Mouse (Mus musculus): Measurements from ENCODE around the gene Iars2. TPM values are rescaled to one million over a fixed set of nuclear protein-coding genes. Genes with fewer than 3 reads are reported as not detected.
"Not testable (repeated sequence)": the region's sequence is repeated elsewhere in the genome, so short reads cannot be mapped to it uniquely, and the experiment has no call there.

Iars2 gene
- polyA plus RNA-seq, 1 experiment from 2014 or later = 32.0 TPM

- H3K27ac ChIP-seq (ENCODE audit: low read length); H3K27me3 ChIP-seq (ENCODE audit: control insufficient read depth, insufficient read depth, low read length); ATAC-seq (ENCODE audit: insufficient number of reproducible peaks, insufficient read depth, low FRiP score, low read depth); H3K9me3 ChIP-seq (ENCODE audit: control insufficient read depth, low read depth, low read length); H3K4me1 ChIP-seq (ENCODE audit: control insufficient read depth, insufficient read depth, low read length): not testable (repeated sequence)
- Histone ChIP-seq H3K4me2 (replicated peaks; ENCODE audit: low read depth, low read length) (peak overlapping the region; percentile 49), H3K36me3 (ENCODE audit: control insufficient read depth, insufficient read depth, low read length) (peaks cover 36% of the 10 kb centered on the region), H3K4me3 (ENCODE audit: low read depth, low read length) (peak overlapping the region; percentile 89), H3K9ac (replicated peaks; ENCODE audit: low read depth, low read length) (0 out of 2 replicates have a peak overlapping the region, but pooled peaks have one; percentile 94)
- WGBS = 51% methylated on average over 3 of the region's 3 CpGs
Observed at GRCm38 (mm10) chr1:185327754-185328345, 1.3 kb downstream of the Iars2 start.

- Histone ChIP-seq H3K27ac (ENCODE audit: low read length) (no peak overlapping the region), H3K4me1 (ENCODE audit: control insufficient read depth, insufficient read depth, low read length) (no peaks in the 10 kb centered on the region), H3K9me3 (ENCODE audit: control insufficient read depth, low read depth, low read length) (no peaks in the 10 kb centered on the region), H3K36me3 (ENCODE audit: control insufficient read depth, insufficient read depth, low read length) (peaks cover 40% of the 10 kb centered on the region), H3K9ac (replicated peaks; ENCODE audit: low read depth, low read length) (no peak overlapping the region), H3K27me3 (ENCODE audit: control insufficient read depth, insufficient read depth, low read length) (no peaks in the 10 kb centered on the region), H3K4me3 (ENCODE audit: low read depth, low read length) (no peak overlapping the region), H3K4me2 (replicated peaks; ENCODE audit: low read depth, low read length) (no peak overlapping the region)
- no peak for ATAC-seq (ENCODE audit: insufficient number of reproducible peaks, insufficient read depth, low FRiP score, low read depth)
- whole genome bisulfite sequencing = 85% methylated on average over 16 of the region's 16 CpGs
Observed at GRCm38 (mm10) chr1:185315846-185316568, 13.2 kb downstream of the Iars2 start.

- Histone ChIP-seq H3K4me1 (ENCODE audit: control insufficient read depth, insufficient read depth, low read length) (no peaks in the 10 kb centered on the region), H3K27me3 (ENCODE audit: control insufficient read depth, insufficient read depth, low read length) (no peaks in the 10 kb centered on the region), H3K36me3 (ENCODE audit: control insufficient read depth, insufficient read depth, low read length) (peaks cover 37% of the 10 kb centered on the region), H3K4me2 (replicated peaks; ENCODE audit: low read depth, low read length) (no peak overlapping the region), H3K4me3 (ENCODE audit: low read depth, low read length) (no peak overlapping the region), H3K27ac (ENCODE audit: low read length) (no peak overlapping the region), H3K9me3 (ENCODE audit: control insufficient read depth, low read depth, low read length) (no peaks in the 10 kb centered on the region), H3K9ac (replicated peaks; ENCODE audit: low read depth, low read length) (no peak overlapping the region)
- ATAC-seq (ENCODE audit: insufficient number of reproducible peaks, insufficient read depth, low FRiP score, low read depth) = no peak
- 91% methylated on average over 4 of the region's 4 CpGs for WGBS
Observed at GRCm38 (mm10) chr1:185314546-185314945, 14.7 kb downstream of the Iars2 start.

- ATAC-seq (ENCODE audit: insufficient number of reproducible peaks, insufficient read depth, low FRiP score, low read depth) = peak; percentile 46; the same call in 1 of the 2 replicates
- Histone ChIP-seq H3K9me3 (ENCODE audit: control insufficient read depth, low read depth, low read length) (no peaks in the 10 kb centered on the region), H3K4me1 (ENCODE audit: control insufficient read depth, insufficient read depth, low read length) (no peaks in the 10 kb centered on the region), H3K27ac (ENCODE audit: low read length) (no peak overlapping the region; the same call in 1 of the 2 replicates), H3K4me2 (replicated peaks; ENCODE audit: low read depth, low read length) (no peak overlapping the region), H3K9ac (replicated peaks; ENCODE audit: low read depth, low read length) (no peak overlapping the region), H3K36me3 (ENCODE audit: control insufficient read depth, insufficient read depth, low read length) (peaks cover 22% of the 10 kb centered on the region), H3K27me3 (ENCODE audit: control insufficient read depth, insufficient read depth, low read length) (no peaks in the 10 kb centered on the region), H3K4me3 (ENCODE audit: low read depth, low read length) (no peak overlapping the region)
- WGBS = 84% methylated on average over 9 of the region's 9 CpGs
Observed at GRCm38 (mm10) chr1:185311949-185312348, 17.2 kb downstream of the Iars2 start.

- Histone ChIP-seq H3K4me3 (ENCODE audit: low read depth, low read length) (no peak overlapping the region), H3K9ac (replicated peaks; ENCODE audit: low read depth, low read length) (no peak overlapping the region), H3K36me3 (ENCODE audit: control insufficient read depth, insufficient read depth, low read length) (peaks cover 11% of the 10 kb centered on the region), H3K27ac (ENCODE audit: low read length) (no peak overlapping the region), H3K9me3 (ENCODE audit: control insufficient read depth, low read depth, low read length) (no peaks in the 10 kb centered on the region), H3K27me3 (ENCODE audit: control insufficient read depth, insufficient read depth, low read length) (no peaks in the 10 kb centered on the region), H3K4me2 (replicated peaks; ENCODE audit: low read depth, low read length) (no peak overlapping the region), H3K4me1 (ENCODE audit: control insufficient read depth, insufficient read depth, low read length) (no peaks in the 10 kb centered on the region)
- 58% methylated on average over 4 of the region's 4 CpGs for WGBS
- ATAC-seq (ENCODE audit: insufficient number of reproducible peaks, insufficient read depth, low FRiP score, low read depth) = peak; percentile 69
Observed at GRCm38 (mm10) chr1:185308908-185309307, 20.3 kb downstream of the Iars2 start.

GRCm38 (mm10) chr1:185308334-185308733 lies 20.9 kb downstream of the Iars2 start:
- WGBS = 95% methylated on average over 2 of the region's 2 CpGs
- H3K27me3 ChIP-seq (ENCODE audit: control insufficient read depth, insufficient read depth, low read length) = no peaks in the 10 kb centered on the region
- H3K36me3 ChIP-seq (ENCODE audit: control insufficient read depth, insufficient read depth, low read length) = peaks cover 11% of the 10 kb centered on the region
- no peak overlapping the region for H3K9ac ChIP-seq (replicated peaks; ENCODE audit: low read depth, low read length)
- H3K4me3 ChIP-seq (ENCODE audit: low read depth, low read length) = no peak overlapping the region
- H3K9me3 ChIP-seq (ENCODE audit: control insufficient read depth, low read depth, low read length) = no peaks in the 10 kb centered on the region
- no peak overlapping the region for H3K4me2 ChIP-seq (replicated peaks; ENCODE audit: low read depth, low read length)
- H3K4me1 ChIP-seq (ENCODE audit: control insufficient read depth, insufficient read depth, low read length) = no peaks in the 10 kb centered on the region
- no peak overlapping the region for H3K27ac ChIP-seq (ENCODE audit: low read length)
- ATAC-seq (ENCODE audit: insufficient number of reproducible peaks, insufficient read depth, low FRiP score, low read depth) = no peak

GRCm38 (mm10) chr1:185307645-185308044 lies 21.6 kb downstream of the Iars2 start:
- Histone ChIP-seq H3K9ac (replicated peaks; ENCODE audit: low read depth, low read length) (no peak overlapping the region), H3K4me2 (replicated peaks; ENCODE audit: low read depth, low read length) (no peak overlapping the region), H3K36me3 (ENCODE audit: control insufficient read depth, insufficient read depth, low read length) (peaks cover 14% of the 10 kb centered on the region), H3K4me3 (ENCODE audit: low read depth, low read length) (no peak overlapping the region), H3K9me3 (ENCODE audit: control insufficient read depth, low read depth, low read length) (no peaks in the 10 kb centered on the region), H3K4me1 (ENCODE audit: control insufficient read depth, insufficient read depth, low read length) (no peaks in the 10 kb centered on the region), H3K27ac (ENCODE audit: low read length) (no peak overlapping the region), H3K27me3 (ENCODE audit: control insufficient read depth, insufficient read depth, low read length) (no peaks in the 10 kb centered on the region)
- ATAC-seq (ENCODE audit: insufficient number of reproducible peaks, insufficient read depth, low FRiP score, low read depth) = no peak
- 86% methylated on average over 7 of the region's 7 CpGs for WGBS

- no peaks in the 10 kb centered on the region for H3K4me1 ChIP-seq (ENCODE audit: control insufficient read depth, insufficient read depth, low read length)
- ATAC-seq (ENCODE audit: insufficient number of reproducible peaks, insufficient read depth, low FRiP score, low read depth) = no peak
- H3K36me3 ChIP-seq (ENCODE audit: control insufficient read depth, insufficient read depth, low read length) = peaks cover 9% of the 10 kb centered on the region
- no peak overlapping the region for H3K4me2 ChIP-seq (replicated peaks; ENCODE audit: low read depth, low read length)
- no peaks in the 10 kb centered on the region for H3K9me3 ChIP-seq (ENCODE audit: control insufficient read depth, low read depth, low read length)
- no peaks in the 10 kb centered on the region for H3K27me3 ChIP-seq (ENCODE audit: control insufficient read depth, insufficient read depth, low read length)
- 94% methylated on average over 12 of the region's 12 CpGs for WGBS
- H3K9ac ChIP-seq (replicated peaks; ENCODE audit: low read depth, low read length) = no peak overlapping the region
- H3K27ac ChIP-seq (ENCODE audit: low read length) = no peak overlapping the region
- H3K4me3 ChIP-seq (ENCODE audit: low read depth, low read length) = no peak overlapping the region
Observed at GRCm38 (mm10) chr1:185306836-185307235, 22.4 kb downstream of the Iars2 start.
